Mouse (Mus musculus) liver, postnatal 0 days (tissue): ENCODE results near the gene Wdr25.

Source experiments
- CTCF ChIP-seq: sonication (generic); IDR thresholded peaks from 2 replicates; pipeline ENCODE4 v1.5.1; 2016; ENCODE audit warnings: antibody characterized with exemption, low read depth
- EP300 ChIP-seq: IDR thresholded peaks from 2 replicates; pipeline ENCODE4 v1.6.1; 2016; ENCODE audit warnings: antibody characterized with exemption, low read depth, mild to moderate bottlenecking

GRCm38 (mm10) chr12:108979977-108980376, 86.5 kb downstream of the Wdr25 start:
- TF ChIP-seq EP300 (no peak), CTCF (no peak)
